Mouse (Mus musculus): Measurements from ENCODE around the gene 4933402J07Rik. TPM values are rescaled to one million over a fixed set of nuclear protein-coding genes. Genes with fewer than 3 reads are reported as not detected.

The 4933402J07Rik gene
- polyA plus RNA-seq, 1 experiment from 2014 or later: not detected

DNA sequence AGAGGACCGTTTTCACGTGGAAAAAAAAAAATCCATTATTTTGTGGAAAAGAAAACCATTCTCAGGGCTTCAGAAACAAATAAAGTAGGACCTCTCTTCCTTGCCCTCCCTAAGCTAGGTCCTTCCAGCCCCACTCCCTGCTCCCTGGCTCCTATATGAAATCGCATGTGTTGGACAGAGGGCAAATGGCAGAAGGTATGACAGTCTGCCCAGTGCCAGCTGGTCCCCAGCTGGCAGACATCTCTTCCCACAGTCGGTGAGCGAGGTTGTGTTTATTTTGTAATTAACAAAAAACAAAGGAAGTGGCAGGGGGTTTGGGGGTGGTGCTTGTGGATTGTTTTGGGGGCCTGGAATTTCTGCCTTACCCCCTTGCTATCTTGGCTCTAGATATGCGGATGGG, 56.6 kb downstream of the 4933402J07Rik start:
- H3K9ac ChIP-seq: no peak overlapping the region
- H3K4me3 ChIP-seq: no peak overlapping the region
- no peak overlapping the region for H3K27ac ChIP-seq (ENCODE audit: poor library complexity, severe bottlenecking)
- no peaks in the 10 kb centered on the region for H3K36me3 ChIP-seq
- peaks cover 25% of the 10 kb centered on the region for H3K27me3 ChIP-seq (replicated peaks)
- no peak overlapping the region for H3K4me2 ChIP-seq
- ATAC-seq (ENCODE audit: insufficient number of reproducible peaks, low FRiP score): no peak
- no peaks in the 10 kb centered on the region for H3K9me3 ChIP-seq (replicated peaks)
- WGBS: 52% methylated on average over 6 of the region's 6 CpGs
- H3K4me1 ChIP-seq (replicated peaks): peaks cover 5% of the 10 kb centered on the region; the same call in 1 of the 2 replicates

GRCm38 (mm10) chr8:87621181-87621580, 57.5 kb downstream of the 4933402J07Rik start:
- Histone ChIP-seq H3K4me2 (no peak overlapping the region), H3K9me3 (replicated peaks) (peaks cover 6% of the 10 kb centered on the region; the same call in 1 of the 2 replicates), H3K4me1 (replicated peaks) (peaks cover 5% of the 10 kb centered on the region; the same call in 1 of the 2 replicates), H3K9ac (no peak overlapping the region), H3K4me3 (no peak overlapping the region), H3K27me3 (replicated peaks) (peaks cover 17% of the 10 kb centered on the region), H3K27ac (ENCODE audit: poor library complexity, severe bottlenecking) (no peak overlapping the region), H3K36me3 (no peaks in the 10 kb centered on the region)
- no peak for ATAC-seq (ENCODE audit: insufficient number of reproducible peaks, low FRiP score)
- 78% methylated on average over 12 of the region's 12 CpGs for WGBS

DNA sequence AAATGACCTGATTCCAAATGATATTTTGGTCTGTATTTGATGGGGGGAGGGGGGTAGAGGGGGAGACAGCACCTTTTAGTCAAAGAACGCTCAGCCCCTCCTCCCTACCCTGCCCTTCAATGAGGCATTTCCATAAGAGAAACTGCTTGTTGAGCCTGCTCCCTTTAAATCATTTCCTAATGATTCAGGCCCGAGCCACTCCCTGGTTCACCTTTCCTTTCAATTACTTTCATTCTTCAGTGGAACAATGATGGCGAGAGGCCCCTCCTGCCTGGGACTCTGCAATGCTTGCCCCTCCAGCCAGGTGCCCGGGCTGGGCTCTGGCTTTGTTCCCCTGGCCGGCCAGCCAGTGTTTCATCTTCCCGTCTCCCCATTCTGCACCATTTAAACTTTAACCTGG, 66.0 kb downstream of the 4933402J07Rik start:
- Histone ChIP-seq H3K27ac (ENCODE audit: poor library complexity, severe bottlenecking) (no peak overlapping the region), H3K4me2 (no peak overlapping the region), H3K36me3 (no peaks in the 10 kb centered on the region), H3K4me1 (replicated peaks) (peaks cover 7% of the 10 kb centered on the region; the same call in 1 of the 2 replicates), H3K4me3 (no peak overlapping the region), H3K9ac (no peak overlapping the region), H3K27me3 (replicated peaks) (peaks cover 13% of the 10 kb centered on the region), H3K9me3 (replicated peaks) (peaks cover 6% of the 10 kb centered on the region; the same call in 1 of the 2 replicates)
- WGBS: 45% methylated on average over 6 of the region's 6 CpGs
- ATAC-seq (ENCODE audit: insufficient number of reproducible peaks, low FRiP score): no peak

DNA sequence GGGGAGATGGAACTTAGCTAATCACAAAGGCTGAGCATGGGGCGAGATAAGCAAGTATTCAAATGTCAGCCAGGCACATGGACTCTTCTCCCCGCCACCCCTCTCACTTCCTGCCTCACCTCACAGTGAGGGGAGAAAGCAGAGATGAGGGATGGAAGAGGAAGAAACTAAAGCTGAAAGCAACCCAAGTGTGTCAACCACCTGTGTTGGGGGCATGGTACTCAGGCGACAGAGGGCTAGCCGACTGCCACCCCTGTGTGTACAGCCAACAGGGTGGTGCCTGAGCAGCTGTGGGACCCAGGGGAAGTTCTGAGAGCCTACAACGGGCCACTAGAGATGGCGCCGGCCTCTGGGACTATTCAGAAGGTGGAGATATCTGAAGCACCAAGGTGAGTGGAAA, 68.1 kb downstream of the 4933402J07Rik start:
- Histone ChIP-seq H3K4me2 (no peak overlapping the region), H3K27me3 (replicated peaks) (peaks cover 13% of the 10 kb centered on the region), H3K27ac (ENCODE audit: poor library complexity, severe bottlenecking) (no peak overlapping the region), H3K4me3 (no peak overlapping the region), H3K4me1 (replicated peaks) (peaks cover 7% of the 10 kb centered on the region; the same call in 1 of the 2 replicates), H3K9me3 (replicated peaks) (no peaks in the 10 kb centered on the region), H3K36me3 (no peaks in the 10 kb centered on the region), H3K9ac (no peak overlapping the region)
- ATAC-seq (ENCODE audit: insufficient number of reproducible peaks, low FRiP score): no peak
- WGBS: 59% methylated on average over 7 of the region's 7 CpGs

GRCm38 (mm10) chr8:87636226-87636742, 72.6 kb downstream of the 4933402J07Rik start:
- H3K4me1 ChIP-seq (replicated peaks): peaks cover 7% of the 10 kb centered on the region; the same call in 1 of the 2 replicates
- H3K27ac ChIP-seq (ENCODE audit: poor library complexity, severe bottlenecking): no peak overlapping the region
- WGBS: 70% methylated on average over 11 of the region's 11 CpGs
- no peak for ATAC-seq (ENCODE audit: insufficient number of reproducible peaks, low FRiP score)
- H3K4me2 ChIP-seq: no peak overlapping the region
- H3K36me3 ChIP-seq: no peaks in the 10 kb centered on the region
- H3K4me3 ChIP-seq: no peak overlapping the region
- H3K9me3 ChIP-seq (replicated peaks): no peaks in the 10 kb centered on the region
- H3K27me3 ChIP-seq (replicated peaks): no peaks in the 10 kb centered on the region
- no peak overlapping the region for H3K9ac ChIP-seq

Other genes starting within 250 kb of the 4933402J07Rik start
- gene Cbln1, start 91.2 kb upstream of the 4933402J07Rik start, polyA plus RNA-seq (2016; fragmentation: Nextera tagmentation; extraction: Ambion mirVana): 0.17 and 0.27 TPM in 2 replicates

Data from heart, embryonic 12.5 days (tissue).